Mouse (Mus musculus) midbrain, embryonic 16.5 days (tissue): ENCODE results near the gene Adamts8. TPM values are rescaled to one million over a fixed set of nuclear protein-coding genes. Genes with fewer than 3 reads are reported as not detected.

Experiments
- ATAC-seq: fragments of 200-750 bp; cut with Nextera tagmentation; 2 replicates; pipeline ENCODE4 v1.8.0; 2017; ENCODE audit warnings: moderate TSS enrichment
- H3K27ac ChIP-seq: fragments of 300-500 bp; sonication (generic); 2 replicates; pipeline ENCODE4 v1.5.1; 2014; ENCODE audit warnings: mild to moderate bottlenecking, low read length, mixed read lengths
- H3K27me3 ChIP-seq: fragments of 300-500 bp; sonication (generic); 2 replicates; pipeline ENCODE4 v1.6.1; 2014; ENCODE audit warnings: low read depth, low read length, mixed read lengths; ENCODE audit not compliant: control insufficient read depth, insufficient read depth
- H3K36me3 ChIP-seq: fragments of 300-500 bp; sonication (generic); 2 replicates; pipeline ENCODE4 v1.6.1; 2014; ENCODE audit warnings: mild to moderate bottlenecking, low read length, moderate library complexity, mixed read lengths; ENCODE audit not compliant: control insufficient read depth, insufficient read depth
- H3K4me1 ChIP-seq: fragments of 300-500 bp; sonication (generic); 2 replicates; pipeline ENCODE4 v1.6.1; 2014; ENCODE audit warnings: mild to moderate bottlenecking, low read length, mixed read lengths; ENCODE audit not compliant: control insufficient read depth, insufficient read depth
- H3K4me2 ChIP-seq: fragments of 300-500 bp; sonication (generic); 2 replicates; pipeline ENCODE4 v1.6.1; 2014; ENCODE audit warnings: mild to moderate bottlenecking, low read length, mixed read lengths
- H3K4me3 ChIP-seq: fragments of 300-500 bp; sonication (generic); 2 replicates; pipeline ENCODE4 v1.5.1; 2014; ENCODE audit warnings: low read depth, mild to moderate bottlenecking, low read length, moderate library complexity, mixed read lengths
- H3K9ac ChIP-seq: fragments of 300-500 bp; sonication (generic); 2 replicates; pipeline ENCODE4 v1.6.1; 2014; ENCODE audit warnings: low read depth, low read length, mixed read lengths
- H3K9me3 ChIP-seq: fragments of 300-500 bp; sonication (generic); replicated peaks from 2 replicates; pipeline ENCODE4 v1.6.1; 2014; ENCODE audit warnings: mild to moderate bottlenecking, low read length, mixed read lengths; ENCODE audit not compliant: control insufficient read depth, poor library complexity, severe bottlenecking
- WGBS: fragments of 180-500 bp; shearing (Covaris S2); extraction: QIAGEN DNeasy Blood & Tissue Kit; methylation state at CpG from one replicate; pipeline ENCODE4 v1.1.7; 2014; 5-methylcytosine and 5-hydroxymethylcytosine counted together
- polyA plus RNA-seq: library from polyadenylated mRNA; unstranded; fragments of >200 nt; fragmentation: Nextera tagmentation; extraction: Ambion mirVana; gene quantifications from 2 replicates; pipeline ENCODE4 v1.2.1, GENCODE M21; 2015

Adamts8 gene
- polyA plus RNA-seq, 1 experiment from 2014 or later: 1.1 TPM

DNA sequence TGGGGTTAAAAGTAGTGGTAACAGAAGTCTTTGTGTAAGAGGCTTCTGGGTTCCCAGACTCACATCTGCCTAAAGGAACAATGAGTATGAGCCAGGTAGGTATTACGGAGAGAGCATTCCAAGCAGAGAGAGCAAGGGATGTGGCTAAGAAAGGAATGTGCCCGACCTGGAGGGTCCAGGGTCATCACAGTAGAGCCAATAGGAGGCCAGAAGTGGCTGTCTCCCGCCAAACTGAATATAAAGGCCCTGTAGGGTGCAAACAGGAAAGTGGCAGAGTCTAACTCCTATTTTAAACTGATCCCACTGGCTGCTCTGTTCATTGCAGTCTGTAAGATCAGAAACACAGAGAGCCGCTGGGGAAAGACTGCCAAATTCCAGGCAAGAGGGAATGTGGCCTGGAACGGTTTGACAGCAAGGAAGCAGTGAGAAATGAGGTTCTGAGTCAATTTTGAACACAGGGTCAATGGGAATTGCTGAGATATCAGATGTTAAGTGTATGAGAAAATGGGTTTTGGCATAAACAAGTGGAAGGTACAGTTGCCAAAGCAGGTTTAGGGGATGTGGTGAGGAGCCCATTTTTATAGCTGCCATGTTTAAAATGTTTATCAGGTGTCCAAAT, 34.6 kb upstream of the Adamts8 start:
- Histone ChIP-seq H3K36me3 (no peaks in the 10 kb centered on the region; the same call in 1 of the 2 replicates), H3K4me3 (no peak overlapping the region), H3K9ac (no peak overlapping the region), H3K4me1 (no peaks in the 10 kb centered on the region), H3K27ac (no peak overlapping the region), H3K4me2 (no peak overlapping the region), H3K9me3 (no peaks in the 10 kb centered on the region), H3K27me3 (no peaks in the 10 kb centered on the region)
- WGBS: 49% methylated on average over 5 of the region's 5 CpGs
- no peak for ATAC-seq

DNA sequence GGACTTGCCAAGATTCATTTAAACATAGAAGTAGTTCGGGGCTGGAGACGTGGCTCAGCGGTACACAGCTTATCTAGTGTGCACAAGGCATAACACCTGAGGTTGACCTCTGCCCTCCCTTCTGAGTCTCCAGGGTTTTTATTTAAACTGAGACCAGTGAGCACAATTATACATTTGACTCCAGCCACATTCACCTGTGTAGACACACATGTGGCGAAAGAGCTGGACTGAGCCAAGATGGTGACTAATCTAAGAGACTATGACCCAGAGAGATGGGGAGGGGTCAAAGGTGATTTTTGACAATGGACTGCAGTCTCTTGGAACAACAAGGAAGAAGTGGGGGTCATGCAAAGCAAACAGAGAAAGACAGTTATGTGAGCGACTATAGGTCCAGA, 34.1 kb upstream of the Adamts8 start:
- no peaks in the 10 kb centered on the region for H3K4me1 ChIP-seq
- H3K36me3 ChIP-seq: no peaks in the 10 kb centered on the region; the same call in 1 of the 2 replicates
- ATAC-seq: no peak
- H3K4me2 ChIP-seq: no peak overlapping the region
- H3K9ac ChIP-seq: no peak overlapping the region
- H3K27ac ChIP-seq: no peak overlapping the region
- no peak overlapping the region for H3K4me3 ChIP-seq
- no peaks in the 10 kb centered on the region for H3K27me3 ChIP-seq
- no peaks in the 10 kb centered on the region for H3K9me3 ChIP-seq
- WGBS: 90% methylated on average over 5 of the region's 5 CpGs

DNA sequence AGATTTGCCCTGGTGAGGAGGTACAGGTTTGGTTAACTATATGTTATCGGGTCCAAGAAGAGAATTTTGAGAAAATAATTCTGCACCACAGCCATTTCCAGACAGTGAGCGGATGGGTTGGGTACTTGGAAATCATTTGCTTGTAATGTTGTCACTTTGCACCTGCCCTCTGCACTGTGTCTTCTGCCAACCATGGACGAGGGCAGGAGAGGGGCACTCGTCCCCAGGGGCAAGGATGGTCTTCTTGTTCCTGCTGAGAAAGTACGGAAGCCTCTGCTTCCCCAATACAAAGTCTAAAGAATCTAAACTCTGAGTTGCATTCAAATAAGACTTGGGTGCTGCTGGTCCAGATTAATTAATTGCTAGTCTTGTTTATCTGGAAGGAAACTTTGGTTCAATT, 33.4 kb upstream of the Adamts8 start:
- 86% methylated on average over 5 of the region's 5 CpGs for WGBS
- Histone ChIP-seq H3K9ac (no peak overlapping the region), H3K4me3 (no peak overlapping the region), H3K27ac (no peak overlapping the region), H3K4me2 (no peak overlapping the region), H3K27me3 (no peaks in the 10 kb centered on the region), H3K36me3 (no peaks in the 10 kb centered on the region), H3K4me1 (no peaks in the 10 kb centered on the region), H3K9me3 (no peaks in the 10 kb centered on the region)
- no peak for ATAC-seq

DNA sequence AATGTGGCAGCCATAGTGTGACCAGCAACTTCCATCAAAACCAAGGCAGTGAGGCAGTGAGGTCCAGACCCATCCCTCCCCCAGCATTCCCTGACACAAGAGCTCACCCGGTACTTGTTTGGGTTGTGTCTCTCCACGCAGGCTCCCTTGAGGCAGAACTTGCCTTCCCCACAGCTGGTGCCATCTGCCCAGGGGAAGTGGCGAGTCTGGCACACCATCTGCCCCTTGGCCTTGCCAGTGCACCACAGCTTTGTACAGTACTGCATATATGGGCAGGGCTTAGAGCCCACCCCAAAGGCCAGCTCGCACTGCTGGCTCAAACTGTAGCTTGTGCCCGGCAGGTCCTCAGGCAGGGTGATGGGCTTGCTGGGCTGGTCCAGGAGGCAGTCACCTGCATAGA, 31.9 kb upstream of the Adamts8 start:
- Histone ChIP-seq H3K9ac (no peak overlapping the region), H3K27me3 (no peaks in the 10 kb centered on the region), H3K27ac (no peak overlapping the region), H3K4me1 (no peaks in the 10 kb centered on the region), H3K36me3 (no peaks in the 10 kb centered on the region), H3K4me2 (no peak overlapping the region), H3K9me3 (no peaks in the 10 kb centered on the region), H3K4me3 (no peak overlapping the region)
- no peak for ATAC-seq
- WGBS: 88% methylated on average over 5 of the region's 5 CpGs

DNA sequence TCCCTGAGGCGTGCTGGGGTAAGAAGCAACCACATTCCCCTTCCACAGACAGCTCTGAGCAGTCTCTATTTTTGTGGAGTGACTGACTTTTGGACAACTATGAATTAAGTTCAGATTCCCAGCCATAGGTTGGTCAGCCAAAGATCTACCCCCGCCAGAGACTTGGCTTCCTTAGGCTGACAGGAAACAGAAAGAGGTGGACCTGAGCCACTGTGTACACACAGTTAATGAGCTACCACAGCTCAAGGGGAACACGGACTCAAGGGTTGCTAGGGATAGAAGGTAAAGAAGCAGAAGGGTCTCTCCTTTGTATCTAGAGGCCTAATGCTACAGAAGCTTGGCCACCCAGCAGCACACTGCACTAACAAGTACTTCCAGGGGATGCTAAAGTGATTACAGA, 30.2 kb upstream of the Adamts8 start:
- no peaks in the 10 kb centered on the region for H3K27me3 ChIP-seq
- no peaks in the 10 kb centered on the region for H3K4me1 ChIP-seq
- no peak for ATAC-seq
- H3K9me3 ChIP-seq: no peaks in the 10 kb centered on the region
- H3K9ac ChIP-seq: no peak overlapping the region
- no peak overlapping the region for H3K4me2 ChIP-seq
- 72% methylated on average over 3 of the region's 3 CpGs for WGBS
- H3K27ac ChIP-seq: no peak overlapping the region
- H3K36me3 ChIP-seq: no peaks in the 10 kb centered on the region
- no peak overlapping the region for H3K4me3 ChIP-seq

DNA sequence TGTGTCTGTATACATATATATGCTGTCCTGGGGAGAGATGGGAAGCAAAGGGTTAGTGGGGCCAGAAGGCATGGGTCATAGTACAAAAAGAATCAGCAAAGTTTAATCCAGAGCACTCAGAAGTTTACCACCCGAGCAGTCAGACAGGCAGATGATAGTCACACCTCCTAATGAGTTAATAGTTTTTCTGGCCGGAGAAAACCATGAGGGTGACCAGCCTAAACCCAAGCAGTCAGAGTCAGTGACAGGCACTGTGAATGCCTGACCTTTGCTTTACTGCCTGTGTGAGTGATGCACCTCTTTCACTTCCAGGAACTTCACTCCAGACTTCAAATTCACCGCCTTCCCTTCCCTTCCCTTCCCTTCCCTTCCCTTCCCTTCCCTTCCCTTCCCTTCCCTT, 28.9 kb upstream of the Adamts8 start:
- no peak for ATAC-seq
- Histone ChIP-seq H3K9ac (no peak overlapping the region), H3K4me2 (no peak overlapping the region), H3K27ac (no peak overlapping the region), H3K4me3 (no peak overlapping the region), H3K9me3 (no peaks in the 10 kb centered on the region), H3K27me3 (no peaks in the 10 kb centered on the region), H3K4me1 (0 out of 2 replicates have a peak, but pooled peaks cover 2% of the 10 kb centered on the region), H3K36me3 (no peaks in the 10 kb centered on the region)
- WGBS: 72% methylated on average over 3 of the region's 3 CpGs

DNA sequence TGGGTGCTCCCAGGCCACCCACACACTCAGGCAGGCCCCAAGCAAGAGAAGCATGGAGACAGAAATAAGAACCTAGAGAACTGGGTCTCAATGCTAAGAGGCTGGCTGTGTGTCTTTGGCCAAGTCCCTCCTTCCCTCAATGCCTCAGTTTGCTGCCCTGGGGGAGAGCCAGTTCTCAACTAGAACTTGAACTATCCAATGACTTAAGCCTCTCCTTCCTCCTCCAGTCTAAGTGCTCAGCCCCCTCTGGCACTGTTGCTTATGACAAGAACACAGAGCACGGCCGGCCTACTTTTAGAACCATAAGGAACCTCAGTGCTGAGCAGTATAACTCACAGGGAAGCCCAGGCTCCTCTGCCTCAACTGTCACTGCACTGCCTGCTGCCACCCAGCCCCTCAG, 28.1 kb upstream of the Adamts8 start:
- Histone ChIP-seq H3K27me3 (no peaks in the 10 kb centered on the region), H3K4me1 (0 out of 2 replicates have a peak, but pooled peaks cover 3% of the 10 kb centered on the region), H3K4me3 (no peak overlapping the region), H3K36me3 (no peaks in the 10 kb centered on the region), H3K9ac (no peak overlapping the region), H3K9me3 (no peaks in the 10 kb centered on the region), H3K27ac (no peak overlapping the region), H3K4me2 (no peak overlapping the region)
- ATAC-seq: no peak
- WGBS: 80% methylated on average over 2 of the region's 2 CpGs

DNA sequence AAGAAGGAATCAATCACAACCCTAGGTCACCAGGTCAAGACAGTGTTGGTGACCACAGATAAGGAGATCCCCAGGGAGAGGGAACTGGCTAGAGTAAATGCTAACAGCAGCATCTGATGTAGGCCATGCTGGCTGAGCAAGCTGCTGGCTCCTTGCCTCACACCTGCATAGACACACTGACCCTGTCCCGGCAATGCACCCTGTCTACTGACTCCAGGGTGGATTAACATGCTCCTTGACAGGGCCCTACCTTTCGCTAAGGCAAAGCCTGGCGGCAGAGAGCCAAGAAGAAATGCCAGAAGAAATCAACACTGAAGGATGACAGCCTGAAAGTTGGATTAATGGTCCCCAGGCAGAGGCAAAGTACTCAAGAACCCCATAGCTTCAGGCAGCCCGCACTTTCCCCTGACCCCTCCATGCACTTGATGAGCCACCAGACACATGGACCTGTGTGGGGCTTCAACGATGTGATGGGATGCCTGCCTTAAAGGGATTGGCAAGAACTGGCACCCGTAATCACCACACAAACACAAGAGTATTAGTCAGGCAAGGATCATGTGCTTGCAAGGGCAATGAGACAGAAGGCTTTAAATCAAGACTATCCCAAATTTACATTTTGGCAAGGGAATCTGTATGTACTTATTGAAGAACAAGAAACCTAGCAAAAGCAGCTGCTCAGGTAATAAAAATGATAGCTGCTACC, 25.9 kb upstream of the Adamts8 start:
- H3K4me3 ChIP-seq: no peak overlapping the region
- no peak overlapping the region for H3K9ac ChIP-seq
- H3K36me3 ChIP-seq: no peaks in the 10 kb centered on the region
- no peak overlapping the region for H3K27ac ChIP-seq
- WGBS: 88% methylated on average over 6 of the region's 6 CpGs
- no peaks in the 10 kb centered on the region for H3K9me3 ChIP-seq
- peaks cover 9% of the 10 kb centered on the region for H3K27me3 ChIP-seq
- ATAC-seq: no peak
- H3K4me1 ChIP-seq: peaks cover 5% of the 10 kb centered on the region; the same call in 1 of the 2 replicates
- no peak overlapping the region for H3K4me2 ChIP-seq
